Mouse (Mus musculus): ENCODE results near the gene Ctbp2. TPM values are rescaled to one million over a fixed set of nuclear protein-coding genes. Genes with fewer than 3 reads are reported as not detected.
A peak's percentile ranks its signal among the peaks of the same experiment; 100 is the strongest.

Gene Ctbp2
- polyA plus RNA-seq, 1 experiment from 2014 or later, result 133 TPM

- Histone ChIP-seq H3K9me3 (no peaks in the 10 kb centered on the region), H3K36me3 (replicated peaks) (peaks cover 66% of the 10 kb centered on the region), H3K27ac (no peak overlapping the region), H3K4me1 (peaks cover 18% of the 10 kb centered on the region), H3K27me3 (ENCODE audit: poor library complexity, severe bottlenecking) (no peaks in the 10 kb centered on the region), H3K4me3 (no peak overlapping the region)
- DNase-seq (ENCODE audit: extremely low spot score, low spot score), result no peak
- WGBS, result 89% methylated on average over 4 of the region's 4 CpGs
Observed at GRCm38 (mm10) chr7:133047287-133047686, 76.9 kb downstream of the Ctbp2 start.

- Histone ChIP-seq H3K4me3 (no peak overlapping the region), H3K9me3 (no peaks in the 10 kb centered on the region), H3K4me1 (peaks cover 44% of the 10 kb centered on the region), H3K36me3 (replicated peaks) (peaks cover 56% of the 10 kb centered on the region), H3K27me3 (ENCODE audit: poor library complexity, severe bottlenecking) (no peaks in the 10 kb centered on the region), H3K27ac (no peak overlapping the region)
- DNase-seq (ENCODE audit: extremely low spot score, low spot score), result no peak
- 87% methylated on average over 4 of the region's 4 CpGs for WGBS
Observed at GRCm38 (mm10) chr7:133044721-133045120, 79.4 kb downstream of the Ctbp2 start.

GRCm38 (mm10) chr7:133041784-133042183, 82.4 kb downstream of the Ctbp2 start:
- no peak for DNase-seq (ENCODE audit: extremely low spot score, low spot score)
- 85% methylated on average over 3 of the region's 3 CpGs for WGBS
- Histone ChIP-seq H3K4me1 (peaks cover 60% of the 10 kb centered on the region), H3K27me3 (ENCODE audit: poor library complexity, severe bottlenecking) (no peaks in the 10 kb centered on the region), H3K9me3 (no peaks in the 10 kb centered on the region), H3K36me3 (replicated peaks) (peaks cover 41% of the 10 kb centered on the region), H3K4me3 (no peak overlapping the region), H3K27ac (0 out of 2 replicates have a peak overlapping the region, but pooled peaks have one; percentile 8)

GRCm38 (mm10) chr7:133040688-133041345, 83.3 kb downstream of the Ctbp2 start:
- Histone ChIP-seq H3K4me1 (peaks cover 70% of the 10 kb centered on the region), H3K4me3 (no peak overlapping the region), H3K36me3 (replicated peaks) (peaks cover 35% of the 10 kb centered on the region), H3K27me3 (ENCODE audit: poor library complexity, severe bottlenecking) (no peaks in the 10 kb centered on the region), H3K9me3 (no peaks in the 10 kb centered on the region), H3K27ac (no peak overlapping the region)
- DNase-seq (ENCODE audit: extremely low spot score, low spot score), result no peak
- 86% methylated on average over 3 of the region's 3 CpGs for WGBS

GRCm38 (mm10) chr7:133039556-133040255, 84.4 kb downstream of the Ctbp2 start:
- no peak for DNase-seq (ENCODE audit: extremely low spot score, low spot score)
- Histone ChIP-seq H3K4me1 (peaks cover 78% of the 10 kb centered on the region), H3K4me3 (no peak overlapping the region), H3K27me3 (ENCODE audit: poor library complexity, severe bottlenecking) (no peaks in the 10 kb centered on the region), H3K27ac (no peak overlapping the region), H3K9me3 (no peaks in the 10 kb centered on the region), H3K36me3 (replicated peaks) (peaks cover 31% of the 10 kb centered on the region)
- WGBS, result 91% methylated on average over 3 of the region's 3 CpGs

GRCm38 (mm10) chr7:133037618-133038017, 86.5 kb downstream of the Ctbp2 start:
- DNase-seq (ENCODE audit: extremely low spot score, low spot score), result no peak
- H3K27ac ChIP-seq, result peak overlapping the region; percentile 52
- H3K4me3 ChIP-seq, result no peak overlapping the region
- H3K9me3 ChIP-seq, result no peaks in the 10 kb centered on the region
- H3K4me1 ChIP-seq, result peaks cover 97% of the 10 kb centered on the region
- H3K36me3 ChIP-seq (replicated peaks), result peaks cover 14% of the 10 kb centered on the region; the same call in 1 of the 2 replicates
- no peaks in the 10 kb centered on the region for H3K27me3 ChIP-seq (ENCODE audit: poor library complexity, severe bottlenecking)
- WGBS, result 56% methylated on average over 4 of the region's 4 CpGs

- Histone ChIP-seq H3K4me1 (peaks cover 97% of the 10 kb centered on the region), H3K36me3 (replicated peaks) (peaks cover 14% of the 10 kb centered on the region; the same call in 1 of the 2 replicates)
- DNase-seq (ENCODE audit: extremely low spot score, low spot score), result peak; percentile 58
Observed at GRCm38 (mm10) chr7:133037217-133037616, 86.9 kb downstream of the Ctbp2 start.

GRCm38 (mm10) chr7:133035901-133036300, 88.3 kb downstream of the Ctbp2 start:
- H3K4me3 ChIP-seq, result no peak overlapping the region
- peaks cover 86% of the 10 kb centered on the region for H3K4me1 ChIP-seq
- H3K27me3 ChIP-seq (ENCODE audit: poor library complexity, severe bottlenecking), result no peaks in the 10 kb centered on the region
- peak overlapping the region; percentile 52; the same call in 1 of the 2 replicates for H3K27ac ChIP-seq
- H3K36me3 ChIP-seq (replicated peaks), result peaks cover 15% of the 10 kb centered on the region; the same call in 1 of the 2 replicates
- DNase-seq (ENCODE audit: extremely low spot score, low spot score), result no peak
- H3K9me3 ChIP-seq, result no peaks in the 10 kb centered on the region

More at GRCm38 (mm10) chr7:133037217-133037616, 86.9 kb downstream of the Ctbp2 start:
- H3K9me3 ChIP-seq, result no peaks in the 10 kb centered on the region
- H3K27me3 ChIP-seq (ENCODE audit: poor library complexity, severe bottlenecking), result no peaks in the 10 kb centered on the region
- WGBS, result 37% methylated on average over 5 of the region's 5 CpGs
- peak overlapping the region; percentile 52 for H3K27ac ChIP-seq
- no peak overlapping the region for H3K4me3 ChIP-seq

GRCm38 (mm10) chr7:133032589-133033203, 91.5 kb downstream of the Ctbp2 start:
- H3K4me3 ChIP-seq, result no peak overlapping the region
- H3K27me3 ChIP-seq (ENCODE audit: poor library complexity, severe bottlenecking), result no peaks in the 10 kb centered on the region
- H3K36me3 ChIP-seq (replicated peaks), result peaks cover 34% of the 10 kb centered on the region
- peaks cover 68% of the 10 kb centered on the region for H3K4me1 ChIP-seq
- 45% methylated on average over 9 of the region's 9 CpGs for whole genome bisulfite sequencing
- peak overlapping the region; percentile 77 for H3K27ac ChIP-seq
- peak; percentile 60 for DNase-seq (ENCODE audit: extremely low spot score, low spot score)
- H3K9me3 ChIP-seq, result no peaks in the 10 kb centered on the region

GRCm38 (mm10) chr7:133029496-133030047, 94.6 kb downstream of the Ctbp2 start:
- Histone ChIP-seq H3K9me3 (no peaks in the 10 kb centered on the region), H3K4me3 (no peak overlapping the region), H3K27ac (no peak overlapping the region), H3K4me1 (peaks cover 68% of the 10 kb centered on the region), H3K27me3 (ENCODE audit: poor library complexity, severe bottlenecking) (no peaks in the 10 kb centered on the region), H3K36me3 (replicated peaks) (peaks cover 35% of the 10 kb centered on the region)
- 79% methylated on average over 8 of the region's 8 CpGs for WGBS
- DNase-seq (ENCODE audit: extremely low spot score, low spot score), result no peak

- WGBS, result 93% methylated on average over 8 of the region's 8 CpGs
- Histone ChIP-seq H3K27me3 (ENCODE audit: poor library complexity, severe bottlenecking) (no peaks in the 10 kb centered on the region), H3K9me3 (no peaks in the 10 kb centered on the region), H3K27ac (no peak overlapping the region), H3K4me3 (no peak overlapping the region), H3K36me3 (replicated peaks) (peaks cover 39% of the 10 kb centered on the region), H3K4me1 (peaks cover 63% of the 10 kb centered on the region)
- DNase-seq (ENCODE audit: extremely low spot score, low spot score), result no peak
Observed at GRCm38 (mm10) chr7:133029004-133029403, 95.2 kb downstream of the Ctbp2 start.

- Histone ChIP-seq H3K4me3 (no peak overlapping the region), H3K4me1 (peaks cover 53% of the 10 kb centered on the region)
- WGBS, result 94% methylated on average over 4 of the region's 4 CpGs
Observed at GRCm38 (mm10) chr7:133027930-133028329, 96.2 kb downstream of the Ctbp2 start.

More at GRCm38 (mm10) chr7:133027930-133028329, 96.2 kb downstream of the Ctbp2 start:
- Histone ChIP-seq H3K27ac (no peak overlapping the region), H3K27me3 (ENCODE audit: poor library complexity, severe bottlenecking) (no peaks in the 10 kb centered on the region), H3K36me3 (replicated peaks) (peaks cover 47% of the 10 kb centered on the region), H3K9me3 (no peaks in the 10 kb centered on the region)
- DNase-seq (ENCODE audit: extremely low spot score, low spot score), result no peak

All from forebrain, embryonic 10.5 days (tissue).